Mouse (Mus musculus): Measurements from ENCODE around the gene Vgll4. TPM values are rescaled to one million over a fixed set of nuclear protein-coding genes. Genes with fewer than 3 reads are reported as not detected.
A peak's percentile ranks its signal among the peaks of the same experiment; 100 is the strongest.

The Vgll4 gene
- polyA plus RNA-seq, 1 experiment = 32.1 TPM

DNA sequence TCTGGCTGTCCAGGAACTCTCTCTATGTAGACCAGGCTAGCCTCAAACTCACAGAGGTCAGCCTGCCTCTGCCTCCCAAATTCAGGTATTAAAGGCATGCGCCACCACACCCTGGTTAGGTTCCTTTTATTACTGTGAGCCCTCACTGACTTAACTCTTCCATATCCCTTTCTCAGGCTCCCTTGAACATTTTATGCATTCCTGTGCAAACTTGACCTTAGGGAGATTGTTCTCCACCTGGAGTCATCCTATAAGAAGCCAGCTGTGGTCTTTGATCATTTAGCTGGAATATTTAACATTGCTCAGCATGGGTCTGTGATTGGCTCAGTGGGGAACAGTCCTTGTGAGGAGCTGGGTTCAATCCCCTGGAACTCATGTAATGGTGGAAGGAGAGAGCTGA, 4.5 kb upstream of the Vgll4 start:
- no peak for DNase-seq (ENCODE audit: low spot score)

DNA sequence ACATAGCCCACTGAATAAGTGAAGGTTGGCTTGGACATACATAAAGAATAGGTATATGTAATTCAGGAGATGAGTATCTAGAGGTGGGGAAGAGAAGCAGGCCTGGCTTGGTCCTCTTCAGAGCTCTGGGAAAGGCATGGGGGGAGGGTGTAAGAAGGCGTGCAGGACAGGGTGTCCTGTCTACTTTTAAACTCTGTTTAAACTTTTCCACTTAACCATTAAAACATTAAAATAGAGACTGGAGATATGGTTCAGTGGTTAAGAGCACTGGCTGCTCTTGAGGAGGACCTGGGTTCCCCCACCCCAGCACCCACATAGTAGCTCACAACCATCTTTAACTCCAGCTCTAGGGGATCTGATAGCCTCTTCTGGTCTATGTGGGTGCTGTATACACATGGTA, 3.2 kb upstream of the Vgll4 start:
- DNase-seq (ENCODE audit: low spot score) = no peak

DNA sequence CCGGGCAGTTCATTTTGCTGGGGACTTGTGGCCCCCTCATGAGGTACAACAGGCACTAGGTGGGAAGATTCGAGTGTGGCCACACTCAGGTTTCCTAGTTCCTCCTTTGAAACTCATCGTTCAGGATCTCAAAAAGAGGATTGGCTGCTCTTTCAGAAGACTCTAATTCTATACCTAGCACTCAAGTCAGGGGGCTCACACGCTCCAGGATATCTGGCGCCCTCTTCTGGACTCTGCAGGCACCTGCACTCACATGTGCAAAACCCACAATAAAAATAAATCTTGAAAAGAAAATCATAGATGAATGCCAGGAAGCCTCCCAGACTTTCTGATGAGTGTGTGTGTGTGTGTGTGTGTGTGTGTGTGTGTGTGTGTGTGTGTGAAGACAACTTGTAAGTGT, 1.1 kb upstream of the Vgll4 start:
- DNase-seq (ENCODE audit: low spot score) = no peak

DNA sequence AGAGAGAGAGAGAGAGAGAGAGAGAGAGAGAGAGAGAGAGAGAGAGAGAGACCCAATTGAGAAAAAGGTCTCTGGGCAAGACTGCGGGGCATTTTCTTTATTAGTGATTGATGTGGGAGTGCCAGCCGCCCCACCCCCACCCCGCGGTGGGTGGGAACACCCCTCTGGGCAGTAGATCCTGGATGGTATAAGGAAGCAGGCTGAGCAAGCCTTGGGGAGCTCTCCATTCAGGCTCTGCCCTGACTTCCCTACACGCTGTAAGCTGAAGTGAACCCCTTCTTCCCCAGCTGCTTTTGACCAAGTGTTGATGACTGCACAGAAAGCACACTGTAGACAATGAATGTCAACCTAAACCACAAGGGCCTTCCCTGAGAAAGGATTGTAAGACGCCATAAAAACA, 592 bp upstream of the Vgll4 start:
- DNase-seq (ENCODE audit: low spot score) = no peak

DNA sequence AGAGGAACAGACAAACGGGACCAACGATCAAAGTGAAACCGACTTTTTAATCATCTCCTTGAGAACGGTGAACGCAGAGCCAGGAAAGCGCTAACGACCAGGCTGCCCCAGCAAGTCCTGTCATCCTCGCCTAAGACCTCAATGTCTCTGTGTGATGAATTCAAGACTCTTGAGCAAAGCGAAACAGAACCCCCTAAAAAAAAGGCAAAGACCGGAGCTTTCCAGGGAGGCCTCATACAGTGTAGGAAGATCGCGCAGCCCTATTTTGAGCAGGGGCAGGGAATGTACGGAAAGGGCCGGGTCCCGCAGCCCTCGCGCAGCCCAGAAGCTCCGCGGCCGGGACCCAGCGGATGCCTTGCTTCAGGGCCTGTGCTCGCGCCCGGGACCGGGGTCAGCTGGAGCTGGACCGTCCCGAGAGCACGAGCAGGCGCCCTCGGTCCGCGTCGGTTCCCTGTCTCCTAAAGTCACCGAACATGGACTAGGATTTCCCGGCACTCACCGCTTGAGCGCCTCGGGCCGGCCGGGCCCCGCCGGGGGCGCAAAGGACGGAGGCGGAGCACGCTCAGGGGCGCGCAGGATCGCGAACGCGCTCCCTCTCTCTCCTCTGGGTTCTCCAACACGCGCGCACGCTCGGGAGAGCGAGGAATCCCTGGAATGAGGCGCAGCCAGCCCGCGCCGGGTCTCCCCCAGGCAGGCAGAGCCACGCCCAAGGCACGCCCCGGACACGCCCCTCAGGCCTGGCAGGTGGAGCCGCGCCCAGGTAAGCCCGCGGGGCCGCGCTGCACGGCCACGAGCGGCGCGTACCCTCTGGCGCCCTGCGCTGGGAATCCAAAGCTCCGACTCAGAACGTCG, 1.2 kb downstream of the Vgll4 start:
- DNase-seq (ENCODE audit: low spot score) = peak; percentile 86

DNA sequence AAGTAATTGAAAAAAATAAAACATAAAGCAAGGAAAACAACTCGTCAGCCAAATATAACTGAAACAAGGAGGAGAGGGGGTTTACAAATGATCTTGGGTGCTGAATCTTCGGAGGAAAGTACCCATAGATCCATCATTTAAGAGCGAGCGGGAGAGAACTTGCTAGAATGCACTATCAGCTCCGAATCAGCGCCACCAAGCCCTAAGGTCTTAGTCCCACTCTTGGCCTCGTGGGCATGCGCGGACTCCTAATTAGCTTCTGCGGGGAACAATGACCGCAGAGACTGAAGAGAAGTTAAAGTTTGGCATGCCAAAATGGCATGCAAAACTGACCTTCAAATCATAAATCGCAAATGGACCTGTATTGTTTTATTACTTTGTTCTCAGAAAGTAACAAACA, 2.2 kb downstream of the Vgll4 start:
- no peak for DNase-seq (ENCODE audit: low spot score)

DNA sequence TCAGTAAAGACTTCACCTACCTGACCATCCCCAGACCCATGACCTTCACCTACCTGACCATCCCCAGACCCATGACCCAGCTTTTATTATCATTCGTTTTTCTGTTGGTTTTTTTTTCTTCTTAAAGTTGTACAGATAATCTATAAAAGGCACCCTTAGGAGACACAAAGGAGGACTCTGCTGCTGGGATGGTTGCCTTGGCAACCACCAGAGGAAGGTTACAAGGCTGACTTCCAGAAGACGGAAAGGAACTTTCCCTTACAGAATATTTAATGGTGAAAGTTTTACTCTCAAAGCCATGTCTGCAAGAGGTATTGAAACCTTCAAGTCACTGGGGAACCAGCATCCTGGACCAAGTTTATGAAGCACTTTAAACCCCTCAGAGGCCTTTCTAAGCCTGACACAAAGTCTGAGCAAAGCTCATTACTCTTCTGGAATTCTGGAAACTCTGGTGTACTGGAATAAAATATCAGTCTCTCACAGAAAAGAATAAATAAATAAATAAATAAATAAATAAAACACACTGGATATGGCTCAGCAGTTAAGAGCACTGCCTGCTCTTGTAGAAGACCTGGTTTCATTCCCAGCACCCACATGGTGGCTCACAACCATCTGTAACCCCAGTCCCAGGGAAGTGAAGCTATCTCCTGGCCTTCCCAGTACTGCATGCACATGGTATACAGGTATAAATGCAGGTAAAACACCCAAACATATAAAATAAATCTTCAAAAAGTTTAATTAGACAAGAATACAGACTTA, 3.2 kb downstream of the Vgll4 start:
- DNase-seq (ENCODE audit: low spot score) = no peak

DNA sequence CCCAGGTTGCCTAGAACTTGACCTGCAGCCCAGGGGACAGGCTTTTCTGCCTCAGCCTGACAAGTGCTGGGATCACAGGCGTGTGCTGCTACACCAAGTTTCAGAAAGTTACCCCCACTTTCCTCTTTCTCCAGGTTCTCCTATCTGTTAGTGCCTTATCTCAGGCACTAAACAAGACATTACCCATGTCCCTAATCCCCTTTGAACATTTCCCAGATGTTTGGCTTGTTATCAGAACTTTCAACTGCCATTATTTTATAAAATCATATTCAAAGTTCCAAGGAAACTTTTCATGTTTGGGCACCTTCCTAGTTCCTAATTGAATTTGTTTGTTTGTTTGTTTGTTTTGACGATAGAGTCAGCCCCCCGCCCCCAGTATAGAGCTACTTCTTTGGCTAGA, 4.0 kb downstream of the Vgll4 start:
- no peak for DNase-seq (ENCODE audit: low spot score)

DNA sequence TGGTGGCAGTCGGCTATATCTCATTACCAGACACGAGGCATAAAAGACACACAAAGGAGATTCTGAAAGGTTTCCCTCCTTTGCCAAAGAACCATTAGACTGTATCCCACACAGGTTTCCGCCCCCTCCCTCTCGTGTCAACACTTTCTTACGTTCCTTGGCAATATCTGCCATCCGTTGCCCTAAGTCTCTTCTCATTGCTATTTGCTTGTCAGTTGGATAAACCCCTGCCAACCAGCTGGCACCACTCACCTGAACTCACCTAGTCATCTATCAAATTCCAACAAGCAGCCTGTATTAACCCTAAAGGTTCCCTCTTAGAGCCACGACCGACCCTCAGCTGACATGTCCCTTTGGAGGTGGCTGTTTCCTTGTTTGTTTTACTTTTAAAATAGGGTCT, 4.4 kb downstream of the Vgll4 start:
- DNase-seq (ENCODE audit: low spot score) = no peak

DNA sequence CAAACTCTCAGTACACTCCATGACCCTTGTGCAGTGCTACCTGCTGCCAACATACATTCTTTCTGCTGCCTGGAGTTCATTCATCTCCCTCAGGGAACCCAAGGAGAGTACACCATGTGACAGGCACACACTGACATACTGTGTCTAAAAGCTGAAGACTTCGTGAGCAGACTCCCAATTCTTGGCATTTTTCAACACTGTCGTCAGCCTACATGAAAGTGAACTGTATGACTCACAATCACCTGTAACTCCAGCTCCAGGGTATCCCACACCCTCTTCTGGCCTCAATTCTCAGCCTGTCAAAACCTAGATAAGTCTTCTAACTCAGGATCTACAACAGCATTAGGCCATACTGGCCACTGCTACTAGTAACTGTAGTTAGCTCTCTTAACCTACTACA, 5.6 kb downstream of the Vgll4 start:
- no peak for DNase-seq (ENCODE audit: low spot score)

DNA sequence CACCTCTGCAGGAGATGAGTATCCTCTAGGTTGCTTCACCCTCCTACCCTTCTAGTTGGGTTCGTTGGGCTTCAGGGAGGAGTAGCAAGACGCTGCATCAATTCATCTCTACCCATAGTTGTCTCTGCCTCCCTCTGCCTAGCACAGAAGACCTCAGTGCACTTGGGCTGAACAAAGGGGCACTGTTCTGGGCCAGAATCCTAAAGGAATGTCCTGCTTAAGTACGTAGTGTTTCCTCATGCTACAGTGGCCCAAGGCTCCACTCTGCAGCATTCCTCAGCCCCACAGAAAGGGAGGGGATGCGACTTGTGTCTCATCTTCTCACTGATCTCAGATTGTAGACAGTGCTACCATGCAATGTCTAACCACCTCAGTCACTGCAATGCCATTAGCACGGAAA, 6.2 kb downstream of the Vgll4 start:
- no peak for DNase-seq (ENCODE audit: low spot score)

DNA sequence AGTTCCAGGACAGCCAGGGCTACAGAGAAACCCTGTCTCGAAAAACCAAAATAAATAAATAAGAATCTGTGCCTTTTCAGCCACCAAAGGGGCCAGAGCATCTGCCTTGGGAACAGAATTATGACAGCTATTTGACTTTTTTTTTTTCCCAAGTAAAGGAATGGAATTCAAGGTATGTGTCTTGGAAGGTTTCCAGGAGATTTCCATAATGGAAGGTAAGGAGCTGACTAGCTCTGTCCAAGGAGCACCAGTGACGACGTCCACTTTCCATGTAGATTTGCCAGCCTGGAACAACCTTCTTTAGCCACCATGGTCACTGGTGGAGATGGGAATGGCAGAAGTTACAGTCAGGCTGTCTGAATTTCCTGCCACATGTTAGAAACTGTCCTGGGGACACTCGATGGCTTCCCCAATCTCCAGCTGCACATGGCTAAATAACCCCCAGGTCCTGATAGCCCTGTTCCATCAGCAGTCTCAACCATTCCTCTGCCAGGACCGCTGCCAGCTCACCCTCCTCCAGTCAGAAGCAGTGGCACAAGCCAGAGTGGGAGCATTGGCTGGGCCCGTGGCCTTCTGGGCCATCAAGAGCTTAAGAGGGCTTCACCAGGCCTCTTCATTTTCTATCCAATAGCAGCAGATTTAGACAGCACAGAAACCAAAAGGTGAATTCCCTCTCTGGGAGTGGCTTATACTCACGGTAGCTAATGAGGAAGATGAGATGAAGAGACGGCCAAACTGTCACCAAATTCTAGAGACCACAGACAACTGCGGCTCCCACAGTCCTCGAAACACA, 8.3 kb downstream of the Vgll4 start:
- no peak for DNase-seq (ENCODE audit: low spot score)

DNA sequence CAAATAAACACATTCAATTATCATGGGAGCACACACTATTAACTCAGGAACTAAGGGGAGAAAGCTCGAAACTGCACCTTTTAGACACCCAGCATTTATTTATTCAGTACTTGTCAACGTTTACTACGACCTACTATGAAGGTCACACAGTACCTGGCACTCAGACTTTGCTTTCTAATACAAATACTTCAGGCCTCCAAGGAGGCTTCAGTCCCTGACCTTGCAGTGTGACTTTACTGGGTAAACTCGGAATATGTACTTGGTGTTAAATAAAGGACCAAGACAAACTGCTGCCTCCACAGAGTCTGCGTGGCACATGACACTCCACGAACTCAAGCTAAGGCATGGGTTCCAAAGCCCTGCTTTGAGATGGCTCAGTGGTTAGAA, 10.8 kb downstream of the Vgll4 start:
- DNase-seq (ENCODE audit: low spot score) = no peak

DNA sequence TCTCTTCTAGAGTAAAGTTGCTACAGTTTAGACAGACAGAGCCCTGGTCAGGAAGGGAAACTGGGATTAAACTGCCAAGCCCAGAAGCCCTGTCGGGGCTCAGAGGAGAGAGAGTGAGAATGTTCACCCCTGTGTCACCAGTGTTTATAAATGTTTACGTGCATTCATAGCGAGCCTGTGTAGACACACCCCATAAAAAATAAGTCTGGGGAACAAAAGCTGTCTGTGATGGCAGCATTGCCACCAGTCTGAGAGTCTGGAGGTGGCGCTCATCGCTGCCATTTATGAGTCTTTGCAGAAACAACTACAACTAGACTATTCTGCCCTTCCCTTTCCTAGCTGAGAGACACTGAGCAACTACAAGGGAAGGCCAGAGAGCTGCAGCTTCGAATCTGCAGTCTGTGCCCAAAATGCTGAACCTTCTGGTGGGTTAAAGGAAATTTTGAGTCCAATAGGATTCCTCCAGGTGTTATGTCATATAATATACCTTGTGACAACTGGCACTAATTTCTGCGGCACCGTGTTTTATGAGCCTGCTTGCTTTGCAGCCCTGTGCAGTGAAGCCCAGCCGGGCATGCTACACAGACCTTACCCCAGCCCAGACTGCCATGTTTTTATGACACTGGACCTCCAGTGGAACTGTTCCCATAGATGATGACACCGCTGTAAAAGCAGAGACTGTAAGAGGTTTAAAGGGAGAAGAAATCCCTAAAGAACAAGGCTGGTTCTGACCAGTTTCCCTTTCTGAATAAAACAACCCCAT, 11.4 kb downstream of the Vgll4 start:
- no peak for DNase-seq (ENCODE audit: low spot score)

DNA sequence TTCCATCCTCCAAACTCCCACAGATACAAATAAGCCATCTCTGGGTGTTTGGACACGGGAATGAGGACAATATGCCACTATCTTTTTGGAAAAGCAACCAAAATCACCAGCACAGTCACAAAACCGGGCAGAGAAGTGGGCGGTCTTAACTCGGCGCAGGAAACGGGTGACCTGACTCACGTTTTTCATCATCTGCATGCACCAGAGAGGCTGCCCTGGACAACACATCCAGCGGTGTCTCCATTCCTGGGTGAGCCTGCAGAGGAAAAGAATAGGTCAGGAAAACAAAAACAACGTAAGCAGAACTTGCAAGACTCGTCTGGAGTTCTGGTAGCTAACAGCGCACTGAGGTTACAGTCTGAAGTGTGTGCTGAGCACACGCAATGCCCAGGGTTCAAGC, 12.0 kb downstream of the Vgll4 start:
- no peak for DNase-seq (ENCODE audit: low spot score)

DNA sequence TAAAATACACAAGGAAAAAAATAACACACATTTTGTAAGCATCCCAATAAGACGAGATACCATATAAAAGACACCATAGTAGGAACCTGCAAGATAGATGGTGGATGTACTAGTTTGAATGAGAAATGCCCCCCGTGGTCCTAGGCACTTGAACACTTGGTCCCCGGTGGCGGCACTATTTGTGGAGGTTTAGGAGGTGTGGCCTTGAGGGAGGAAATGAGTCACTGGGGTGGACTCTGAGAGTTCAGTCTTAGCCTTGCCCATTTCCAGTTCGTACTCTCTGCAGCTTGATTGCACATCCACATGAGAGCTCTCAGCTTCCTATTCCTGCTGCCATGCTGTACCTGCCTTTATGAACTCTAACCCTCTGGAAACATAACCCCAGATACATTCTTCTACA, 15.3 kb downstream of the Vgll4 start:
- DNase-seq (ENCODE audit: low spot score) = no peak

DNA sequence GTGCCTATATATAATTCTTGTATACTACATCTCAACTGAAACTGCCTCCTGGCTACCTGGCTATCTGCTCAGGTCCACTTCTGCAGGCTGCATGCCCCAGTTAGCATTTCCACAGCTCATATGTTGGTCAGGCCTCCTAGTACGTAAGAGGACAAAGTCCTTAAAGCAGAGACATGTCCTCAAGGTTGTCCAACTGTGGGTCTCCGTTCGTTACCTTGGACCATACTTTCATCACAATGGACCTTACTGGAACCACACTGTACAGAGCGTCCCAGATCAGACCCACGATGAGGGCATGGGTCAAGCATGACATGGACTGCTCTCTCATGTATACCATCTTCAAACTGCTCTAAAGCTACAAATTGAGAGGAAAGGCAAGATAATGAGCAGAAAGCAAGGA, 16.2 kb downstream of the Vgll4 start:
- no peak for DNase-seq (ENCODE audit: low spot score)

DNA sequence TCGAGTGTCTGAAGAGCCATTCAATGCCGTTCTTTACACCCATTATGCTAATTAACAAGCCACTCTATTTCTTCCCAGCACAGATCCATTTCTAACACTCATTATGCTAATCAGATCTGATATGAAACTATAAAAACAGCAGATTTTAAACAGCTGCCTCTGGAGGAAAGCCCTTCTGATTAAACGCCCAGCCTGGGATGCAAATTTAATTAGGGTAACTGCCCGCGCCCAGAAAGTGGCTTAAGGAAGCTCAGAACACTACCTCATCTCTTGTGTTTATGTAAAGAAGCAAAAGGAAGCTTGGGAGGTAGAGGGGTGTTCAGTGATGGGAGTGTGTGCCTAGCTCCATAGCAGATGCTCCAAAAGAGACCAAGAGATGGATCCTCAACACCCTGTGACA, 17.4 kb downstream of the Vgll4 start:
- no peak for DNase-seq (ENCODE audit: low spot score)

DNA sequence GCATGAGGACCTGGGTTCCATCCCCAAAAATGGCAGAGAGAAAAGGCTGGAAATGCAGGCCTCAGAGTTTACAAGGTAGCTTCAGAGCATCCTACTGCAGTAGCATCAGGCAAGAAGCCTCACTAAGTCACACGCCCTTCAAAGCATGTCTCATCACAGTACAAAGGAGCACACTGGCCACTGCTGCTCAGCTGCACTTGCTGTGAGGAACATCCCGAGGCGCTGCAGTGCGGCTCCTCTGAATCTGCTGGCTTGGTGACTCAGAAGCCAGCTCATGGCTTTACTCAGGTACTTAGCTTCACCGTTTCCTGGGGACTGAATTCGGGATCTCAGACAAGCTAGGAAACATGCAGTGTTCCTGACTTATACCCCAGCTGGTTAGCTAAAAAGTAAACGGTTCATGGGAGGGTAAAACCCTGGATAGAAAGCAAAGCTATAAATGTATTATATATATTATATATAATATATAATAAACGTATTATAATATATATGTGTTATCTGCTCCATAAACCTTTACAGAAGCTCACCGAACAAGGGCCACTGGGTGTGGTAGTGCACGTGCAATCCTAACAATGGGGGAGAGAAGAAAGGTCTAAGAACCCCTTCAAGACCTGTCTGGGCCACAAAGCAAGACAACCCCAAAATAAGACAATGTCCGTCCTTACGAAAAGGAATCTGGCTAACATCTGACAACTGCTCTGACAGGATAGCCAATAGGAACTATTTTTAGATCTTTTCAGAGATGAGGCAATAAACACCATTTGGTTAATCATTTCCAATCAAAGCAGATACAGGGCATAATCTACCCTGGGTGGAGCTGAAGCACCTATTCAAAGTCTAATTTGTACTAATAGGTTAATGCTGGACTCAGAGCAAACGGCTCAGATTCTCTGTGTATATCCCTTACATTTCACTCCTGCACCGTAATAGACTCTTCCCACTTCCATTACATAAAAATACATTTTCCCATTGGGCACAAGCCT, 25.0 kb downstream of the Vgll4 start:
- no peak for DNase-seq (ENCODE audit: low spot score)

DNA sequence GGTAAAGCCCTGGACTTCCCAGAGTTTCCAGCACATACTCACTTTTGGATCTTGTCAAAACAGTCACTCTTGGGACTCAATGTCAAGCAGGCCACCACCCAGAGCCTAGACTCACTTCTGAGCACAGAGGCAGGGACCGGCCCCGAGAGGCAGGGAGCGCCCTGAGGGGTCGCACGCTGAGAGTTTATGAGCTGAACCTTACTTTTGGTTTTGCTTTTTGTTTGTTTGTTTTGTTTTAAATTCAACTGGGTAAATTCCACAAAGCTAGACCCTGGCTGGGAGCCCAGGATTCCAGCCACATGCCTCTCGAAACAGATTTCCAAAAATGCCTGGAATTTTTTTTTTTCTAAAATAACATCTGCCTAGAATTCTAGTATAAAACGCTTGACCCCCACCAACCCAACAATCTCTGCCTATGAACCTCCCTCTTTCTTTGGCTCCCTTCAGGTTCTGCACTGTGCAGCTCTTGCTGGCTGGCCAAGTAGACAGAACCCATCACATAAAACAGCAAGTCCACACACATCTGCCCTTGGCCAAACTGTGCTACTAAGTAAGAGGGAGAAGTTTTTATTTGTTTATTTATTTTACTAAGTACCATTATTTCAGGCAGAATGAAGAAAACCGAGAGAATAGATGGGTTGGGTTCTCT, 28.5 kb downstream of the Vgll4 start:
- no peak for DNase-seq (ENCODE audit: low spot score)

Data from urinary bladder, adult 2 months (tissue).